Mouse (Mus musculus) bone marrow macrophage, adult 2 months (primary cell): ENCODE results near the gene Igsf11.

Experiments
- CTCF ChIP-seq: IDR thresholded peaks from 2 replicates; pipeline ENCODE4 v1.5.1; 2012; ENCODE audit warnings: low read depth, mild to moderate bottlenecking, low read length, moderate library complexity
- POLR2A ChIP-seq: IDR thresholded peaks from 2 replicates; pipeline ENCODE4 v1.6.1; 2012; ENCODE audit warnings: mild to moderate bottlenecking, low read depth, low read length, borderline replicate concordance

GRCm38 (mm10) chr16:38860548-38860947, 31.9 kb upstream of the Igsf11 start:
- TF ChIP-seq POLR2A (no peak), CTCF (no peak)
